Mouse (Mus musculus) kidney, embryonic 15.5 days (tissue): ENCODE results near the gene Cnbd2. TPM values are rescaled to one million over a fixed set of nuclear protein-coding genes. Genes with fewer than 3 reads are reported as not detected.

Source experiments
- ATAC-seq: fragments of 200-750 bp; cut with Nextera tagmentation; replicated peaks from 2 replicates; pipeline ENCODE4 v1.8.0; 2017; ENCODE audit warnings: moderate TSS enrichment; ENCODE audit not compliant: low FRiP score
- H3K27ac ChIP-seq: fragments of 300-500 bp; sonication (generic); 2 replicates; pipeline ENCODE4 v1.5.1; 2015; ENCODE audit warnings: mild to moderate bottlenecking, inconsistent platforms
- H3K27me3 ChIP-seq: fragments of 300-500 bp; sonication (generic); 2 replicates; pipeline ENCODE4 v1.6.1; 2015; ENCODE audit warnings: inconsistent platforms
- H3K36me3 ChIP-seq: fragments of 300-500 bp; sonication (generic); 2 replicates; pipeline ENCODE4 v1.6.1; 2015; ENCODE audit warnings: inconsistent platforms
- H3K4me1 ChIP-seq: fragments of 300-500 bp; sonication (generic); 2 replicates; pipeline ENCODE4 v1.6.1; 2015; ENCODE audit warnings: inconsistent platforms
- H3K4me2 ChIP-seq: fragments of 300-500 bp; sonication (generic); 2 replicates; pipeline ENCODE4 v1.6.1; 2015; ENCODE audit warnings: moderate library complexity, mild to moderate bottlenecking, inconsistent platforms
- H3K4me3 ChIP-seq: fragments of 300-500 bp; sonication (generic); replicated peaks from 2 replicates; pipeline ENCODE4 v1.5.1; 2015; ENCODE audit warnings: mild to moderate bottlenecking, inconsistent platforms
- H3K9ac ChIP-seq: fragments of 300-500 bp; sonication (generic); 2 replicates; pipeline ENCODE4 v1.6.1; 2015; ENCODE audit warnings: mild to moderate bottlenecking, inconsistent platforms
- H3K9me3 ChIP-seq: fragments of 300-500 bp; sonication (generic); replicated peaks from 2 replicates; pipeline ENCODE4 v1.6.1; 2016; ENCODE audit warnings: inconsistent platforms
- WGBS: fragments of 180-500 bp; shearing (Covaris S2); methylation state at CpG from one replicate; pipeline ENCODE4 v1.1.7; 2015; ENCODE audit warnings: mixed read lengths; 5-methylcytosine and 5-hydroxymethylcytosine counted together
- microRNA-seq: library from miRNA; unstranded; fragments of <30 nt; microRNA quantifications from one replicate; pipeline ENCODE4, GENCODE M21; 2016
- polyA plus RNA-seq: library from polyadenylated mRNA; unstranded; fragments of >200 nt; fragmentation: Nextera tagmentation; extraction: Ambion mirVana; gene quantifications from 2 replicates; pipeline ENCODE4 v1.2.1, GENCODE M21; 2015

The Cnbd2 gene
- polyA plus RNA-seq, 1 experiment from 2014 or later: 6.3 TPM

DNA sequence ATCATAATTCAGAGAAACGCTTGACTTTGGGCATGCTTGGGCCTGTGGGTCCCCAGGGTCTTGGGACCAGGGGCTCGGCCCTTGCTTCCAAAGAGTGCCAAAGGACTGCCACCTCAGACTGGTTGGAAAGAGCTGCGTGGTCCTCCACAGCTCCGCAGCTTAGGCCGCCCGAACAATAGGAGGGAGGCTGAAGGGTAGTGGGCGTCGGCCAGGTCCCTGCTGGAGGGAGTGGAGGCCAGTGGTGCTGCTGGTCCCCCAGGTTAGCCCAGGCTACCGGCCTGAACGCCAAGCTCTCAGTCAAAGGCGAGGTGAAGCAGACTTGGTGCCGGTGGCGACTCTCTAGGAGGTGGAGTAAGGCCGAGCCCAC is 108.2 kb downstream of the Cnbd2 start:
- no peaks in the 10 kb centered on the region for H3K36me3 ChIP-seq
- H3K9me3 ChIP-seq: no peaks in the 10 kb centered on the region
- no peak overlapping the region for H3K27ac ChIP-seq
- peak overlapping the region; percentile 93 for H3K4me2 ChIP-seq
- peak overlapping the region; percentile 53 for H3K9ac ChIP-seq
- H3K4me3 ChIP-seq: peak overlapping the region; percentile 55
- peaks cover 17% of the 10 kb centered on the region for H3K4me1 ChIP-seq
- 10% methylated on average over 14 of the region's 14 CpGs for WGBS
- ATAC-seq: peak; percentile 11; the same call in 1 of the 2 replicates
- peaks cover 65% of the 10 kb centered on the region for H3K27me3 ChIP-seq

DNA sequence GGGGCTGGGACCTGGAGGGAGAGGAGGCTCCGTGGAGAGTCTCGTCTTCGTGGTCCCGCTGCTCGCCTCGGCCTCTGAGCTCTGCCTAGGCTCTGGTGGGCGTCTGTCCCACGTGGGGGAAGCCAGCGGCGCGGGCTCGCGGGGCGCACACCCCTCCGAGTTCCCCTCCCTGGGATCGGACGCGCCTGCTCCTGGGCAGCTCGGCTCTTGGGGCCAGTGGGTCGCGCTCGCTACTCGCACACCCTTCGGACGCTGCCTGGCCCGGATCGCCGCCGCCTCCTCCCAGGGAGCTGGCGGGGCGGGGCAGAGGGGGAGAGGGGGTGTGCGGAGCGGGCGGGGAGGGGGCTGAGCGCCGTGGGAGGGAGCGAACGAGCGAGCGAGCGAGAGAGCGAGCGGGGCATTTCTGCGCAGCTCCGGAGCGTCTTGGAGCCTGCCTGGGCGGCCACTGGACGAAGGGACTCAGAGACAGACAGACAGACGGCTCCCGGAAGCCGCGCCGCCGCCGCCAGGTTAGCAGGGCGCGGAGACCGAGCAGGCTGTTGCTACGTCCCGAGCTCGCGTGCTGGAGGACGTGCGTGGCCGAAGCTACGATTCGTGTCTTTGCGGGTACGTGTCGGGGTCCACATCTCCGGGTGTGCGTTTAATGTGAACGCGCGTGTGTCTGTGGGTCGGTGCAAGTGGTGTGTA is 108.7 kb downstream of the Cnbd2 start, which contains the start of gene Epb41l1:
Epb41l1 (plus strand) TSS at position 216 of the 687 bp plus-strand sequence.
- no peaks in the 10 kb centered on the region for H3K36me3 ChIP-seq
- peak within 1 kb of the TSS; percentile 53 for H3K9ac ChIP-seq
- H3K4me3 ChIP-seq: peak within 1 kb of the TSS; percentile 55
- under 1% methylated on average over 74 of the region's 76 CpGs for WGBS
- H3K9me3 ChIP-seq: no peaks in the 10 kb centered on the region
- peaks cover 65% of the 10 kb centered on the region for H3K27me3 ChIP-seq
- H3K4me2 ChIP-seq: peak within 1 kb of the TSS; percentile 93
- H3K27ac ChIP-seq: no peak within 1 kb of the TSS
- peaks cover 17% of the 10 kb centered on the region for H3K4me1 ChIP-seq
- peak; percentile 87 for ATAC-seq

DNA sequence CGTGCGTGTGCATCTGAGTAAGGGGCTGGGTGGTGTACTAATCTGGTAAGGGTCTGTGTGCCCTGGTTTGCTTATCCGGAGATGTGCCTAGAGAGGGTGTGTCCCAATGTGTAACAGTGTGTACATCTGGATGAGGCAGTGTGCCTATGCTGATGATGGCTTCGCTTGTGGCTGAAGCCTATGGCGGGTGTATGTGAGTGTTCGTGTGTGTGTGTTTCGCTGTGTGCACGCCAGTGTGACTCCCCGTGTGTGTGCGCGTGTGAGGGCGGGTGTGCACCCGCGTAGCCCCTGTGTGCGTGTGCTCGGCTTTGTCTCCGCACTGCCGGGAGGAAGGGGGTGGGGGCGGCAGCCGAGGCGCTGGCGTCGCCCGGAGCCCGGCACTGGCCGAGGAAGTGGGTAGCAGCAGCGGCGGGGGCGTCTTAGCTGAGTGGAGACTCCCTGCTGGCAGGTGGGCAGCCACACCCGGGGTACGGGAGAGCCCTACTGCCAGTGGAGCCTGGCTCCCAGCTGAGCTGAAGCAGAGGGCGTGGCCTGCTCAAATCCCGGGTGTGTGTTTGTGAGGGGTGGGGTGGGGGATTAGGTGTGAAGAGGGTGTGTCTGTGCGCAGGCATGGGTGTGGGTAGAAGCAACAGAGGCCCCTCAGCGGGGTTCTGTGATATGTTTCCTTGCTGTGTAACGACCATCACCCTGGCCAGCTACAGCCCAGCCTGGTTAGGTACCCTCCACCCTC is 109.4 kb downstream of the Cnbd2 start:
- peaks cover 65% of the 10 kb centered on the region for H3K27me3 ChIP-seq
- H3K4me3 ChIP-seq: peak overlapping the region; percentile 55
- H3K9ac ChIP-seq: peak overlapping the region; percentile 53
- peak; percentile 60 for ATAC-seq
- peak overlapping the region; percentile 93 for H3K4me2 ChIP-seq
- no peaks in the 10 kb centered on the region for H3K36me3 ChIP-seq
- no peak overlapping the region for H3K27ac ChIP-seq
- WGBS: under 1% methylated on average over 35 of the region's 36 CpGs
- peaks cover 17% of the 10 kb centered on the region for H3K4me1 ChIP-seq
- no peaks in the 10 kb centered on the region for H3K9me3 ChIP-seq

DNA sequence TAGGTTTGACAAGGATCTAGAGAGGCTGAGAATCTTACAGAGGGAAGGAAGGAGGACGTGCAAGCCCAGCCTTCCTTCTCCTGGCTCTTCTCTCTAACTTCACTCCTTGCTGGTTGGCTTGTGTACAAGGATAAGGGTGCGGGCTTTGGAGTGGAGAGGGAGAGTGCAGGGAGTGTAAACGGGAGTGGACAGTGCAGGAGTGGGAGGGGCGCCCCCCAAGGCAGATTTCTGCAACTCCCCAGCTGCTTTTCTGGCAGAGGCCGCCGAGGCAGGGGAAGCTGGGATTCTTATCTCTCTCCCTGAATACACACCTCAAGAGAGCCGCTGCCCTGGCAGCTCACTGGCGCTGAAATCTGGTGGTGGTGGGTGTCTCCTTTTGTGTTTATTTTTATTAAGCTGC is 110.5 kb downstream of the Cnbd2 start:
- peak overlapping the region; percentile 1; the same call in 1 of the 2 replicates for H3K4me3 ChIP-seq
- H3K9ac ChIP-seq: no peak overlapping the region

DNA sequence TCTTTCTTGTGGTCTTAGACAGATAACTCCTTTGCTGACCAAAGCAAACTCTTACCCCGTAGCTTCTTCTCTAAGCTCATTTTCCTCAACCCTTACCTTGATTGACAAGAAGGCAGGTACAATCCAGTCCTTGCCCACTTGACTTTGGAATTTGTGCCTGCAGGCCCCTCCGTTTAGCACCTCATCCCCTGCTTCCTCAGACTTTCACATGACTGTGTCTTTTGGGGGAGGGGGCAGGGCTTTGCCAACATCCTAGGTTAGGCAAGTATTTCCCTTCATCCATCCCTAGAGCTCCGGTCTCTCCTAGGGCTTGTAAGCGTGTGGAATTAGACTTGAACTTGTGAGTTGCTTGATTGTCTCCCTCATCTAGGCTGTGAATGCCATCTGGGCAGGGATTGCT is 111.6 kb downstream of the Cnbd2 start:
- Histone ChIP-seq H3K4me2 (no peak overlapping the region), H3K27me3 (peaks cover 61% of the 10 kb centered on the region), H3K9ac (no peak overlapping the region), H3K4me3 (no peak overlapping the region), H3K27ac (no peak overlapping the region), H3K36me3 (no peaks in the 10 kb centered on the region), H3K4me1 (peaks cover 17% of the 10 kb centered on the region), H3K9me3 (no peaks in the 10 kb centered on the region)
- no peak for ATAC-seq
- 79% methylated on average over 4 of the region's 4 CpGs for whole genome bisulfite sequencing

More for the DNA sequence above, 110.5 kb downstream of the Cnbd2 start:
- Histone ChIP-seq H3K4me2 (peak overlapping the region; percentile 93; the same call in 1 of the 2 replicates), H3K4me1 (peaks cover 17% of the 10 kb centered on the region), H3K36me3 (no peaks in the 10 kb centered on the region), H3K9me3 (no peaks in the 10 kb centered on the region), H3K27ac (no peak overlapping the region), H3K27me3 (peaks cover 64% of the 10 kb centered on the region)
- no peak for ATAC-seq
- WGBS: 14% methylated on average over 8 of the region's 8 CpGs

Small RNA genes within 50 kb of the gene (microRNA-seq; reads per million reads assigned to microRNA genes)
- gene Gm22758 (not detected), gene Gm22759 (not detected)

Other genes with a start within 250 kb of the Cnbd2 start
- 3.6 and 4.1 TPM in 2 replicates for gene Spag4, start 247.1 kb upstream of the Cnbd2 start, polyA plus RNA-seq
- 69.6 and 71.2 TPM in 2 replicates for gene Cpne1, start 200.3 kb upstream of the Cnbd2 start, polyA plus RNA-seq
- 30.5 and 32.8 TPM in 2 replicates for gene Rbm12, start 200.3 kb upstream of the Cnbd2 start, polyA plus RNA-seq
- 18.1 and 19.4 TPM in 2 replicates for gene Gm28036, start 185.2 kb upstream of the Cnbd2 start, polyA plus RNA-seq
- gene Romo1, start 168.3 kb upstream of the Cnbd2 start, polyA plus RNA-seq: 406 and 428 TPM in 2 replicates
- gene Nfs1, start 168.1 kb upstream of the Cnbd2 start, polyA plus RNA-seq: 47.7 and 50.2 TPM in 2 replicates
- 653 and 664 TPM in 2 replicates for gene Rbm39, start 132.1 kb upstream of the Cnbd2 start, polyA plus RNA-seq
- gene Phf20, start 115.8 kb upstream of the Cnbd2 start, polyA plus RNA-seq: 78.4 and 79.3 TPM in 2 replicates
- gene Scand1, start 405 bp downstream of the Cnbd2 start, polyA plus RNA-seq: 68.7 and 71.1 TPM in 2 replicates
- gene Epb41l1, start 108.6 kb downstream of the Cnbd2 start, polyA plus RNA-seq: 2.3 and 2.8 TPM in 2 replicates
- 37.5 and 38.0 TPM in 2 replicates for gene Aar2, start 235.3 kb downstream of the Cnbd2 start, polyA plus RNA-seq